Mouse (Mus musculus) liver, adult 2 months (tissue): ENCODE data around the gene Cs.

ENCODE experiments used
- CTCF ChIP-seq: fragments of 200-500 bp; IDR thresholded peaks from 2 replicates; pipeline ENCODE4 v1.5.1; 2011; ENCODE audit warnings: low read depth, low read length, control low read depth
- POLR2A ChIP-seq: fragments of 200-500 bp; IDR thresholded peaks from 2 replicates; pipeline ENCODE4 v1.6.1; 2011; ENCODE audit warnings: low read length, control low read depth; ENCODE audit not compliant: insufficient read depth; ENCODE audit errors: extremely low read depth

DNA sequence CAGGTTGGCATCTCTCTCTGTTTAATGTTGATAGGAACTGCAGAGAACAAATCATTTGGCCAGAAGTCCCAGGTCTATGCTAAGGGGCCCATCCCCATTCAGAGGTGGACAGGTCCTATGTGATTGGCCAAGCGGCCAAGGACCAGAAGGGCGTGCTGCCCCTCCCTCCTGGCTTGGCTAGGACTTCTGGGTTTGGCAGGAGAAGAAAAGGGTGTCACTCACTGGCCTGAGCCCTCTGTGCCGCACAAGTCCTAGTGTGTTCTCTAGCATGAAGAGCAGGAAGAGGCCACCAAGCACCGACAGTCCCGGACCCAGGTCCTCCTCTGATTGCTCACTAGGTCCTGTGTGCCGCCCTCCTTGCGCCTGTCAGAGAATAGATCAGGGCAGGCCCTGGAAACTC, 59.9 kb downstream of the Cs start:
- TF ChIP-seq CTCF (no peak), POLR2A (no peak)
